Mouse (Mus musculus) hindbrain, embryonic 13.5 days (tissue): ENCODE measurements around the gene 4930535I16Rik. TPM values are rescaled to one million over a fixed set of nuclear protein-coding genes. Genes with fewer than 3 reads are reported as not detected.

Source experiments
- ATAC-seq: fragments of 200-750 bp; cut with Nextera tagmentation; 2 replicates; pipeline ENCODE4 v1.8.0; 2017; ENCODE audit warnings: moderate TSS enrichment; ENCODE audit not compliant: low FRiP score
- H3K27ac ChIP-seq: fragments of 300-500 bp; sonication (generic); 2 replicates; pipeline ENCODE4 v1.5.1; 2015; ENCODE audit warnings: inconsistent platforms, mild to moderate bottlenecking, moderate library complexity
- H3K27me3 ChIP-seq: fragments of 300-500 bp; sonication (generic); 2 replicates; pipeline ENCODE4 v1.6.1; 2015; ENCODE audit warnings: mild to moderate bottlenecking, inconsistent platforms
- H3K36me3 ChIP-seq: fragments of 300-500 bp; sonication (generic); 2 replicates; pipeline ENCODE4 v1.6.1; 2015; ENCODE audit warnings: mild to moderate bottlenecking, inconsistent platforms
- H3K4me1 ChIP-seq: fragments of 300-500 bp; sonication (generic); replicated peaks from 2 replicates; pipeline ENCODE4 v1.6.1; 2015; ENCODE audit warnings: inconsistent platforms
- H3K4me2 ChIP-seq: fragments of 300-500 bp; sonication (generic); 2 replicates; pipeline ENCODE4 v1.6.1; 2015; ENCODE audit warnings: inconsistent platforms, mild to moderate bottlenecking, moderate library complexity
- H3K4me3 ChIP-seq: fragments of 300-500 bp; sonication (generic); 2 replicates; pipeline ENCODE4 v1.5.1; 2015; ENCODE audit warnings: mild to moderate bottlenecking, inconsistent platforms
- H3K9ac ChIP-seq: fragments of 300-500 bp; sonication (generic); 2 replicates; pipeline ENCODE4 v1.6.1; 2015; ENCODE audit warnings: mild to moderate bottlenecking, inconsistent platforms
- H3K9me3 ChIP-seq: fragments of 300-500 bp; sonication (generic); 2 replicates; pipeline ENCODE4 v1.6.1; 2016; ENCODE audit warnings: inconsistent platforms
- WGBS: fragments of 180-500 bp; shearing (Covaris S2); methylation state at CpG from one replicate; pipeline ENCODE4 v1.1.7; 2015; 5-methylcytosine and 5-hydroxymethylcytosine counted together
- polyA plus RNA-seq: library from polyadenylated mRNA; unstranded; fragments of >200 nt; fragmentation: Nextera tagmentation; extraction: Ambion mirVana; gene quantifications from 2 replicates; pipeline ENCODE4 v1.2.1, GENCODE M21; 2015

Gene 4930535I16Rik
- polyA plus RNA-seq, 1 experiment from 2014 or later = not detected

DNA sequence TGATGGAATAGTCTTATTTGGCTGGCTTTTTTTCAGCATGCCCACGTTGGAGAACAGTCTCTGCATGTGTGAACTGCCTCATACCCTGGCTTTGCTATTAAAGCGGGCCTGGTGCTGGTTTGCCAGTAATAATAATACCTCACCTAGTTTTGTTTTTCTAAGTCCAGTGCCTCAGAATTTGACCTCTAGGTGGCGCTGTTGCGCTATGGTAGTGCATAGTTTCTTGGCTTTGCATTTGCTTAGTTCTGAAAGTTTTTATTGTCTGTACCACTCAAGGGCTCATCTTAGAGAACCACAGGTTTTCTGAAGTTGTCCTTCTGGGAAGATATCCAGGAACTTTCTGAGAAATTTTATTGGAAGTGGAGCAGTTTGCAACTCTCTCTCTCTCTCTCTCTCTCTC lies 22.0 kb upstream of the 4930535I16Rik start:
- H3K4me1 ChIP-seq = no peaks in the 10 kb centered on the region
- peaks cover 5% of the 10 kb centered on the region; the same call in 1 of the 2 replicates for H3K27me3 ChIP-seq
- H3K9ac ChIP-seq = no peak overlapping the region
- H3K4me3 ChIP-seq = no peak overlapping the region
- H3K27ac ChIP-seq = no peak overlapping the region
- H3K9me3 ChIP-seq = no peaks in the 10 kb centered on the region
- no peak overlapping the region for H3K4me2 ChIP-seq
- no peak for ATAC-seq
- peaks cover 25% of the 10 kb centered on the region for H3K36me3 ChIP-seq
- 10% methylated on average over 4 of the region's 4 CpGs for whole genome bisulfite sequencing

GRCm38 (mm10) chr4:123936059-123936458 lies 18.2 kb upstream of the 4930535I16Rik start:
- 95% methylated on average over 7 of the region's 7 CpGs for WGBS
- Histone ChIP-seq H3K4me2 (no peak overlapping the region), H3K4me1 (no peaks in the 10 kb centered on the region), H3K4me3 (no peak overlapping the region), H3K27ac (no peak overlapping the region), H3K9ac (no peak overlapping the region), H3K27me3 (no peaks in the 10 kb centered on the region), H3K9me3 (no peaks in the 10 kb centered on the region), H3K36me3 (peaks cover 56% of the 10 kb centered on the region)
- ATAC-seq = no peak

DNA sequence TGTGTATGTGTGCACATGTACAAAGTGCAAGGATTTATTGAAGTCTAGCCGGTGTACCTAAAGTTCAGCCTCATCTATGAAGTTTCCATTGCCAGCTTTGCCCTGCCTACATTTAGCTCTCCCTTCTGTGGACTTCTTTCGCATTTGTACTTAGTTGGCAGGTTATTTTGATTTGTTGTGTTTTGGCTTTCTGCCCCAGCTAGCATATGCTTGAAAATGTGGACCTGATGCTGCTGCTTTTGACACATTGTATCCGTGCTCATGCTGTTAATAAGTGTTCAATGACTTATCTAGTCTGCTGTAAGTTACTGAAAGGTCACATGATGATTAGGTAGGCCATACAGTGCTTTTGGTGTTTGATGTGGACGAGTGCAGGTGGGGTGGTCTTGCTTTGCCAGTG lies 16.5 kb upstream of the 4930535I16Rik start:
- Histone ChIP-seq H3K9ac (no peak overlapping the region), H3K4me2 (no peak overlapping the region), H3K27me3 (no peaks in the 10 kb centered on the region), H3K27ac (no peak overlapping the region), H3K4me3 (no peak overlapping the region), H3K4me1 (no peaks in the 10 kb centered on the region), H3K36me3 (peaks cover 74% of the 10 kb centered on the region), H3K9me3 (no peaks in the 10 kb centered on the region)
- no peak for ATAC-seq
- 94% methylated on average over 4 of the region's 4 CpGs for WGBS

DNA sequence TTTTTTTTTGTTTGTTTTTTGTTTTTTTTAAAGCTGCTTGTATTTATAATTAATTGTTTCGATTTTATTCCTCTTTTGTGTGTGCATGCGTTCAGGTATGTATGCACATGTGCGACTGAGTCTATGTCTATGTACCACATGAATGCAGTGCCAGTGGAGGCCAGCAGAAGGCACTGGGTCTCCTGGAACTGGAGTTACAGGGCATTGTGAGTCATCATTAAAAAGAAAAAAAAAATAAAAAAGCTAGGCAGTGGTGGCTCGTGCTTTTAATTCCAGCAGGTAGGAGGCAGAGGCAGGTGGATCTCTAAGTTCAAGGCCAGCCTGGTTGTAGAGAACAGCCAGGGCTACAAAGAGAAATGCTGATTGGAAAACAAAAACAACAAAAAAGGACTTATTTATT lies 12.2 kb upstream of the 4930535I16Rik start:
- ATAC-seq = no peak
- Histone ChIP-seq H3K4me2 (no peak overlapping the region), H3K27me3 (no peaks in the 10 kb centered on the region), H3K27ac (no peak overlapping the region), H3K4me1 (no peaks in the 10 kb centered on the region), H3K9ac (no peak overlapping the region), H3K36me3 (peaks cover 87% of the 10 kb centered on the region), H3K4me3 (no peak overlapping the region), H3K9me3 (no peaks in the 10 kb centered on the region)
- whole genome bisulfite sequencing = 97% methylated on average over 4 of the region's 4 CpGs

GRCm38 (mm10) chr4:123927961-123928360 lies 10.1 kb upstream of the 4930535I16Rik start:
- ATAC-seq = no peak
- no peaks in the 10 kb centered on the region for H3K4me1 ChIP-seq
- H3K27me3 ChIP-seq = no peaks in the 10 kb centered on the region
- H3K4me2 ChIP-seq = no peak overlapping the region
- H3K9ac ChIP-seq = no peak overlapping the region
- H3K4me3 ChIP-seq = no peak overlapping the region
- H3K36me3 ChIP-seq = peaks cover 87% of the 10 kb centered on the region
- no peak overlapping the region for H3K27ac ChIP-seq
- H3K9me3 ChIP-seq = no peaks in the 10 kb centered on the region

- H3K4me3 ChIP-seq = no peak overlapping the region
- H3K27ac ChIP-seq = no peak overlapping the region
- H3K36me3 ChIP-seq = peaks cover 50% of the 10 kb centered on the region
- H3K9ac ChIP-seq = no peak overlapping the region
- no peak overlapping the region for H3K4me2 ChIP-seq
- no peaks in the 10 kb centered on the region for H3K9me3 ChIP-seq
- WGBS = 94% methylated on average over 4 of the region's 4 CpGs
- H3K27me3 ChIP-seq = no peaks in the 10 kb centered on the region
- peaks cover 19% of the 10 kb centered on the region for H3K4me1 ChIP-seq
- ATAC-seq = no peak
These were observed 3.3 kb upstream of the 4930535I16Rik start for GRCm38 (mm10) chr4:123921055-123921565.

DNA sequence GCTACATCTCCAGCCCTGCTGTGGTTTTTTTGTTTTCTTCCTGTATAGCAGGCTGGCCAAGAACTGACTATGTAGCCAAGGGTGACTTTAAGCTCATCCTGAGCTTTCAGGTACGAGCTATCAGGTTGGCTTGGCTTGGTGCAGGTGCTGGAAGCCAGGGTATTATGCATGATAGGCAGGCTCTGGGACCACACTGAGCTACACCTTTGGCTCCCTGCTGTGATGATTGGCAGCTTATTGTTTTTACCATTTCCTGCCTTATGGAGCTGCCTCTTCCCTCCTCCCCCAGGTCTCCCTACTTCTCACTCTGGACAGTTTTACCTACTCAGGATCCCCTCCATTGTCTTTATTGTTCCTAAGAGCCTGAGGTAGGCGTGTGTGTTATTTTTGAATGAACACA lies 1.0 kb upstream of the 4930535I16Rik start:
- Histone ChIP-seq H3K9ac (peak overlapping the region; percentile 99), H3K27me3 (no peaks in the 10 kb centered on the region), H3K4me3 (peak overlapping the region; percentile 100), H3K9me3 (no peaks in the 10 kb centered on the region), H3K27ac (no peak overlapping the region), H3K36me3 (peaks cover 32% of the 10 kb centered on the region), H3K4me2 (peak overlapping the region; percentile 87), H3K4me1 (peaks cover 29% of the 10 kb centered on the region)
- ATAC-seq = no peak
- WGBS = 55% methylated on average over 2 of the region's 2 CpGs

DNA sequence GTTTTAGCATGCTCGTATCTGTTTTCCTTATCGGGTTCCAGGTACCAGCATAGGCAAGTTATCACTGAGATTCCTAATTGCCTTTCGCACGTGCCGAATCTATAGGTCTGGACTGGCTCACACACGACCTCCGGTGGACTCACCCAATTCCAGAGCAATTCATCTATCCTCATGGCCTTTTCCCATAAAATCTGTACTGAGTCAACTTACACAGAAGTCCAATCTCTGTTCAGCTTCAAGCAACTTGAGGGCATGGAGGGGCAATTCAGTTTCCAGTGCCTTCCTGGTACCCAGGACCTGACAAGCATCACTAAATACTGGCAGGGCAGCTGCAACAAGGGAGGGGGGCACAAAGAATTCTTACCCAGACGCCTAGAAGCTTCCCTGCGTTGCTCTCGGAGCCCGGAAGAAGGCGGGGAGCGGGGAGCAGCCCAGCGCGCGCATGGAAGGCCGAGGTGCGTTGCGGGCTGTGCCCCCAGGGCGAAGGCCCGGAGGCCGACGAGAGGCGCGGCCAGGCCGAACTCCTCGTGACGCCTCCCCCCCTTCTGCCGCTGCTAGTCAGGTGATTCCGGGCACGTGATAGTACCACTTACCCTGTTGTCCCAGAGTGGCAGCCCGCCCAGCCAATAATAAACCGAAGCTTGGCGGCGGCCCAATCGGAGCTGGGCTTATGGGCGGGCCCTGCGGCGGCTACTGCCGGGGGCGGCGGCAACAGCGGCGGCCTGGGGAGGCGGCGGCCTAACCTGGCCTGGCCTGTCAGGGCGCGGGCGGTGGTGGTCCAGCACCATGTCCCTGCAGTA lies 874 bp downstream of the 4930535I16Rik start, which contains the start of gene Rragc:
TSS of gene Rragc (plus strand) at position 699 of the 800 bp plus-strand sequence.
- WGBS = 2% methylated on average over 48 of the region's 49 CpGs
- Histone ChIP-seq H3K4me2 (peak within 1 kb of the TSS; percentile 87), H3K4me1 (peaks cover 29% of the 10 kb centered on the region), H3K4me3 (peak within 1 kb of the TSS; percentile 100), H3K27me3 (no peaks in the 10 kb centered on the region), H3K9me3 (no peaks in the 10 kb centered on the region), H3K27ac (peak within 1 kb of the TSS; percentile 91), H3K9ac (peak within 1 kb of the TSS; percentile 99), H3K36me3 (peaks cover 34% of the 10 kb centered on the region)
- peak; percentile 99 for ATAC-seq

DNA sequence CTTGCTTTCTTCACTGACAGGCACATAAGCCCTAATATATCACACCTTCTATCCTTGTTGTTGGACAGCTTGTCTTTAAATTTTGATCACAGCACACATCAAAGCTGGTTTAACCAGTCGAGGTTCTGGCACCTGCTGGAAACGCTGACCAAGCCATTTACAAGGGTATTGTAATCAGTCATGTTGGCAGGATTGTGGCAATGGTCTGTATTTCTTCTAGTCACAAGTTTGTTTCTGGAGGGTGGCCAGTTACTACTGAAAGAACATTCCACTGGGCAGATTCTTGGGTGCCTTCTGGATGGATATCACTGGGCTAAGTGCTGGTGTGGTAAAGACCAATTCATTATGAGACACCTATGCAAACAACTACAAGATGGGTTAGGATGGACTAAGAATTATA lies 5.4 kb downstream of the 4930535I16Rik start:
- no peaks in the 10 kb centered on the region for H3K27me3 ChIP-seq
- no peak for ATAC-seq
- no peaks in the 10 kb centered on the region for H3K9me3 ChIP-seq
- H3K27ac ChIP-seq = no peak overlapping the region
- no peak overlapping the region for H3K9ac ChIP-seq
- H3K4me3 ChIP-seq = no peak overlapping the region
- H3K4me2 ChIP-seq = no peak overlapping the region
- WGBS = 69% methylated on average over 2 of the region's 2 CpGs
- H3K4me1 ChIP-seq = peaks cover 16% of the 10 kb centered on the region
- H3K36me3 ChIP-seq = peaks cover 31% of the 10 kb centered on the region

DNA sequence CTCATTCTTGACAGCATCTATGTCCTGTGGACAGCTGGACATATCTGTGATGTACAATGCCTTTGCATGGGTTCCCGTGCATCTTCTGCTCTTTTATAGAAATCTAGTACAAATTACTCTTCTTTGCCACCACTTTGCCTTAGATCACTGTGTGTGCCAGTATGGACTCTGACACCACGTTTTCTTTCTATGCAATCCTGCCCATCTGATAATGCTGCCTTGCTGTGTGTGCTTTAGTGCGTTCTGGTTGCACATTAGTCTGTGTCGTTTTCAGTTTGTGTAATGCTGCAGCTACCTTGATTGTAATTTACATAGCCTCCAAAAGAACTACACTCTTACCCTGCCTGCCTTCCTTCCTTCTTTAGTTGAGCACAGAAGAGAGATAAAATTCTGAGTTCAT lies 6.3 kb downstream of the 4930535I16Rik start:
- 95% methylated on average over 4 of the region's 4 CpGs for WGBS
- H3K27ac ChIP-seq = no peak overlapping the region
- H3K4me1 ChIP-seq = peaks cover 21% of the 10 kb centered on the region
- ATAC-seq = no peak
- no peak overlapping the region for H3K4me3 ChIP-seq
- peaks cover 31% of the 10 kb centered on the region for H3K36me3 ChIP-seq
- H3K9ac ChIP-seq = no peak overlapping the region
- H3K27me3 ChIP-seq = no peaks in the 10 kb centered on the region
- no peaks in the 10 kb centered on the region for H3K9me3 ChIP-seq
- H3K4me2 ChIP-seq = no peak overlapping the region

DNA sequence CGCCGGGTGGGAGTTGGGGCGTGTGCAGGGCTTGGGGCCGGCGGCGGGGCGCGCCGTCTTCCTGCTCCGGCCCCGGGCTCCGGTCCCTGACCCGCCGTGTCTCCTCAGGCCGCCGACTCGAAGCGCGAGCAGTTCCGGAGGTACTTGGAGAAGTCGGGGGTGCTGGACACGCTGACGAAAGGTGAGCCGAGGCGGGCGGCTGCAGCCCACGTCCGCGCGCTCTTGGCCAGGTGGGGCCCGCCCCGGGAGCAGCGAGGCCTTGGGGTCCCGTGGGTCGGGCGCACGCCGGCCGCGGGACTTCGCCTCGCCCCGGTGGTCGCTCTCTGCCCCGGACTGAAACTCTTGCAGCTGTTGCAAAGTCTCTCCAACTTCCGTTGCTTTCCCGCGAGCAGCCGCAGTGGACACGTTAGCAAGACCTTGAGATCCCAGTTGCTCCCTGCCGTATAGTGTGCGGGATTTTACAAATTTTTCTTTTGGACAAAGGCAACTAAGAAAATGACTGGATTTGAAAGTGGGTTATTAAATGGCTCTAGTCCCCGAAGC lies 12.6 kb downstream of the 4930535I16Rik start:
- peaks cover 6% of the 10 kb centered on the region; the same call in 1 of the 2 replicates for H3K36me3 ChIP-seq
- under 1% methylated on average over 33 of the region's 53 CpGs for WGBS
- peaks cover 23% of the 10 kb centered on the region for H3K4me1 ChIP-seq
- peak overlapping the region; percentile 85 for H3K27ac ChIP-seq
- no peaks in the 10 kb centered on the region for H3K27me3 ChIP-seq
- peak overlapping the region; percentile 76 for H3K4me3 ChIP-seq
- peak overlapping the region; percentile 81 for H3K4me2 ChIP-seq
- peak; percentile 73 for ATAC-seq
- H3K9me3 ChIP-seq = no peaks in the 10 kb centered on the region
- peak overlapping the region; percentile 84 for H3K9ac ChIP-seq

DNA sequence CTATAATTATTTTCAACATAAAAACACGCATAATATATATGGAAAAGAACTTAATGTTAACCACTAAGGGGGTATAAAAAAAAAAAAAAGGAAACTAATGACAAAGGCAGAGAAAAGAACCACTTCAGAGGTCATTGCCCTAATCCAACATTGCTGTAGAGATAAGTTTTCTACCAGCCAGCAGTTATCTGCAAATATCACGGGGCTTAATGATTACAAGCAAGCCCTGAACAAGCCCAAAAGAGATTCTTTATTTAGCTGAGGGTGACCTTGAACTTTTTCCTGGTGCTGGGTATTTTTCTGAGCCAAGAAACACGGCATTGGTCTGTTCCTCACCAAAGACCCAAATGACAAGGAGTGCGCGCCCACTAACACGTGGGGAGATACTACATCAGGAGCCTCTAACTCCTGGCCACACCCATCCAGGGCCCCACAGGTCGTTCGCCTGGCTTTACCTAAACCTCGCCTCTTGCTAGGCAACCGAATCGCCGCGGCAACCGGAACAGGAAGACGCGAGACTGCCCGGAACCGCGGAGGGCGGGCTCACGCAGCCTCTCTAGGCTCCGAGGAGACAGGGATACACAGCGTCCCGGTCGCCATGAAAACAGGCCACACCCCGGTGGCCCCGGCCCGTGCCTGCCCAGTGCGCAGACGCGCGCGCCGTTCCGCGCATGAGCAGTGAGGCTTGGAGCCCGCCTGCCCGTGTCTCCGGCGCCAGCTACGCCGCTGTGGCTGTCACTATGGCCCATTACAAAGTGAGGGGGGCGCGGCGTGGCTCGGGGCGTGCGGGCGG lies 13.3 kb downstream of the 4930535I16Rik start, which contains the start of gene Mycbp:
TSS of gene Mycbp (plus strand) at position 500 of the 793 bp plus-strand sequence.
- Histone ChIP-seq H3K27ac (peak within 1 kb of the TSS; percentile 85), H3K4me2 (peak within 1 kb of the TSS; percentile 81), H3K4me3 (peak within 1 kb of the TSS; percentile 76), H3K36me3 (peaks cover 4% of the 10 kb centered on the region; the same call in 1 of the 2 replicates), H3K9me3 (no peaks in the 10 kb centered on the region), H3K27me3 (no peaks in the 10 kb centered on the region), H3K9ac (peak within 1 kb of the TSS; percentile 84), H3K4me1 (peaks cover 23% of the 10 kb centered on the region)
- ATAC-seq = peak; percentile 100
- 1% methylated on average over 42 of the region's 49 CpGs for WGBS
